Mouse (Mus musculus): ENCODE results near the gene Fam189a2. TPM values are rescaled to one million over a fixed set of nuclear protein-coding genes. Genes with fewer than 3 reads are reported as not detected.

The Fam189a2 gene
- polyA plus RNA-seq, 1 experiment from 2014 or later: 0.19 TPM

- no peaks in the 10 kb centered on the region for H3K36me3 ChIP-seq (ENCODE audit: control insufficient read depth, insufficient read depth, low read length)
- H3K9me3 ChIP-seq (ENCODE audit: control insufficient read depth, low read length): no peaks in the 10 kb centered on the region
- DNase-seq (ENCODE audit: low spot score) (no peak), ATAC-seq (replicated peaks; ENCODE audit: low FRiP score) (no peak)
- no peak overlapping the region for H3K4me3 ChIP-seq (ENCODE audit: low read depth, low read length)
- no peak overlapping the region for H3K4me2 ChIP-seq
- H3K27ac ChIP-seq (ENCODE audit: low read depth, low read length): no peak overlapping the region
- H3K9ac ChIP-seq (ENCODE audit: low read depth, low read length): no peak overlapping the region
- no peaks in the 10 kb centered on the region for H3K27me3 ChIP-seq (replicated peaks; ENCODE audit: control insufficient read depth, insufficient read depth, low read length)
- 69% methylated on average over 16 of the region's 16 CpGs for WGBS
- H3K4me1 ChIP-seq (replicated peaks; ENCODE audit: control insufficient read depth, insufficient read depth, low read length): no peaks in the 10 kb centered on the region
Measured at GRCm38 (mm10) chr19:23972881-23973649, 57.8 kb downstream of the Fam189a2 start.

DNA sequence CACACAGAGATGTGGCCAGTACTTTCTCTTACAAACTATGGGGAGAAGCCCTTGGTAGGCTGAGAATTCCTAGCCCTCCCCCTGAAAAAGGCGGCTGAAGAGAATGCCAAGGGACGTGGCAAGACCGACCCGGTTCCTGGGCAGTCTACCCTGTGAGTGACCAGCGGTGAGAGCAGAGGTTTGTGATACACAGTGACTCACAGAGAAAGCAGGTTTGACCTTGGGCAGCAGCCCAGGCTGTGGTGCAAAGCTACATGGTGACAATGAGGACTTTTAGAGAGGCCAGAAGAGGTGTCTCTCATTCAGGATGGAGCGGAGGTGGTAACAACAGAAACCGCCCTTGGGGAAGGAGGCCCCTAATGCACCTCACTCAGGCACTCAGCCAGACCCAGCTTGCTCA is 59.4 kb downstream of the Fam189a2 start:
- H3K4me1 ChIP-seq (replicated peaks; ENCODE audit: control insufficient read depth, insufficient read depth, low read length): no peaks in the 10 kb centered on the region
- no peak overlapping the region for H3K4me3 ChIP-seq (ENCODE audit: low read depth, low read length)
- no peak overlapping the region for H3K4me2 ChIP-seq
- no peak overlapping the region for H3K9ac ChIP-seq (ENCODE audit: low read depth, low read length)
- DNase-seq (ENCODE audit: low spot score) (no peak), ATAC-seq (replicated peaks; ENCODE audit: low FRiP score) (no peak)
- no peaks in the 10 kb centered on the region for H3K27me3 ChIP-seq (replicated peaks; ENCODE audit: control insufficient read depth, insufficient read depth, low read length)
- H3K36me3 ChIP-seq (ENCODE audit: control insufficient read depth, insufficient read depth, low read length): no peaks in the 10 kb centered on the region
- no peak overlapping the region for H3K27ac ChIP-seq (ENCODE audit: low read depth, low read length)
- no peaks in the 10 kb centered on the region for H3K9me3 ChIP-seq (ENCODE audit: control insufficient read depth, low read length)
- 89% methylated on average over 7 of the region's 7 CpGs for WGBS

DNA sequence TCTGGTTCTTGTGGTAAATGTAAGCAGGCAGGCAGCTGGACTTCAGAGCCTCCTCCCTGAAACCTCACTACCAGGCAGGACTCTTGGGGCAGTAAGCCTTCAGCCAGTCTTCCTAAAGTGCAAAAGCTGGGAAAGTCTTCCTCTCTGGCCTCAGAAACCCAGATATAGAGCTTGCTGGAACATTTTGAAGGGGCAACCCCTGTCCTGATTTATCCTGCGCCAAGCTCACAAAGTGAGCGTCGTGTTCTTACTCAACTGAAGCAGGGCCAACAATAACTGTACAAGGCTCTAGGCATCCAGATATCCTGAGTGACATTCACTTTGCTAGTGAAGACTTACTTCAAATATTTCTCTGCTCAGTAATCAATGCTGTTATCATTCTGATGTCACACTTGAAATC is 60.4 kb downstream of the Fam189a2 start:
- DNase-seq (ENCODE audit: low spot score) (no peak), ATAC-seq (replicated peaks; ENCODE audit: low FRiP score) (no peak)
- Histone ChIP-seq H3K36me3 (ENCODE audit: control insufficient read depth, insufficient read depth, low read length) (no peaks in the 10 kb centered on the region), H3K4me3 (ENCODE audit: low read depth, low read length) (no peak overlapping the region), H3K4me1 (replicated peaks; ENCODE audit: control insufficient read depth, insufficient read depth, low read length) (no peaks in the 10 kb centered on the region), H3K9ac (ENCODE audit: low read depth, low read length) (no peak overlapping the region), H3K9me3 (ENCODE audit: control insufficient read depth, low read length) (no peaks in the 10 kb centered on the region), H3K4me2 (no peak overlapping the region), H3K27me3 (replicated peaks; ENCODE audit: control insufficient read depth, insufficient read depth, low read length) (no peaks in the 10 kb centered on the region), H3K27ac (ENCODE audit: low read depth, low read length) (no peak overlapping the region)
- WGBS: 90% methylated on average over 3 of the region's 3 CpGs

- Histone ChIP-seq H3K4me1 (replicated peaks; ENCODE audit: control insufficient read depth, insufficient read depth, low read length) (no peaks in the 10 kb centered on the region), H3K27ac (ENCODE audit: low read depth, low read length) (no peak overlapping the region), H3K4me2 (no peak overlapping the region)
Measured at GRCm38 (mm10) chr19:23968862-23969225, 62.0 kb downstream of the Fam189a2 start.

GRCm38 (mm10) chr19:23968125-23968861 is 62.5 kb downstream of the Fam189a2 start:
- H3K9me3 ChIP-seq (ENCODE audit: control insufficient read depth, low read length): no peaks in the 10 kb centered on the region
- H3K27ac ChIP-seq (ENCODE audit: low read depth, low read length): no peak overlapping the region
- no peaks in the 10 kb centered on the region for H3K36me3 ChIP-seq (ENCODE audit: control insufficient read depth, insufficient read depth, low read length)
- no peak for DNase-seq (ENCODE audit: low spot score)
- no peaks in the 10 kb centered on the region for H3K4me1 ChIP-seq (replicated peaks; ENCODE audit: control insufficient read depth, insufficient read depth, low read length)
- 73% methylated on average over 5 of the region's 5 CpGs for WGBS
- no peak overlapping the region for H3K9ac ChIP-seq (ENCODE audit: low read depth, low read length)
- no peak for ATAC-seq (replicated peaks; ENCODE audit: low FRiP score)
- no peaks in the 10 kb centered on the region for H3K27me3 ChIP-seq (replicated peaks; ENCODE audit: control insufficient read depth, insufficient read depth, low read length)
- H3K4me2 ChIP-seq: no peak overlapping the region
- H3K4me3 ChIP-seq (ENCODE audit: low read depth, low read length): no peak overlapping the region

More at GRCm38 (mm10) chr19:23968862-23969225, 62.0 kb downstream of the Fam189a2 start:
- WGBS: 64% methylated on average over 2 of the region's 2 CpGs
- no peaks in the 10 kb centered on the region for H3K36me3 ChIP-seq (ENCODE audit: control insufficient read depth, insufficient read depth, low read length)
- no peak overlapping the region for H3K9ac ChIP-seq (ENCODE audit: low read depth, low read length)
- ATAC-seq (replicated peaks; ENCODE audit: low FRiP score) (no peak), DNase-seq (ENCODE audit: low spot score) (no peak)
- H3K27me3 ChIP-seq (replicated peaks; ENCODE audit: control insufficient read depth, insufficient read depth, low read length): no peaks in the 10 kb centered on the region
- H3K4me3 ChIP-seq (ENCODE audit: low read depth, low read length): no peak overlapping the region
- no peaks in the 10 kb centered on the region for H3K9me3 ChIP-seq (ENCODE audit: control insufficient read depth, low read length)

DNA sequence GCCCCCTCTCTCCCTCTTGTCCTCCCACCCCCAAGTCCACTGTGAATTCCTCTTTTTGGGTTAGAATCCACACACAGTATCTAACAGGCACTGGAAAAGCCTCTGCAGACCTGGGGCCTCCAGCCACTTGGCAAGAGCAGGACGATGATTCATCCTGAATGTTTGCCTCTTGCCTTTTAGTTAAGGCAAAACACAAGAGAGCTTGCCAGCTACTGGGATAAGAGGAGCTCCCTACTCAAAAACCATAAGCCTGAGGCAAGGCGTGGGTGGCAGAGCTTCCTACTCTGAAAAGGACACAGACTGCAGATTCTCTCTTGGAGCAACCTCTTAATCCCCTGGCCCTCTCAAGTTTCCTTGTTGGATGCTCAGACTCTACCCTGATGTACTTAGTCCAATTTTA is 63.7 kb downstream of the Fam189a2 start:
- Histone ChIP-seq H3K9me3 (ENCODE audit: control insufficient read depth, low read length) (no peaks in the 10 kb centered on the region), H3K4me3 (ENCODE audit: low read depth, low read length) (no peak overlapping the region), H3K27me3 (replicated peaks; ENCODE audit: control insufficient read depth, insufficient read depth, low read length) (no peaks in the 10 kb centered on the region), H3K9ac (ENCODE audit: low read depth, low read length) (no peak overlapping the region), H3K27ac (ENCODE audit: low read depth, low read length) (no peak overlapping the region), H3K4me1 (replicated peaks; ENCODE audit: control insufficient read depth, insufficient read depth, low read length) (no peaks in the 10 kb centered on the region), H3K36me3 (ENCODE audit: control insufficient read depth, insufficient read depth, low read length) (no peaks in the 10 kb centered on the region), H3K4me2 (no peak overlapping the region)
- ATAC-seq (replicated peaks; ENCODE audit: low FRiP score) (no peak), DNase-seq (ENCODE audit: low spot score) (no peak)
- WGBS: 55% methylated on average over 2 of the region's 2 CpGs

GRCm38 (mm10) chr19:23966376-23966775 is 64.4 kb downstream of the Fam189a2 start:
- Histone ChIP-seq H3K4me1 (replicated peaks; ENCODE audit: control insufficient read depth, insufficient read depth, low read length) (no peaks in the 10 kb centered on the region), H3K27ac (ENCODE audit: low read depth, low read length) (no peak overlapping the region), H3K27me3 (replicated peaks; ENCODE audit: control insufficient read depth, insufficient read depth, low read length) (no peaks in the 10 kb centered on the region), H3K9me3 (ENCODE audit: control insufficient read depth, low read length) (no peaks in the 10 kb centered on the region), H3K4me2 (no peak overlapping the region), H3K36me3 (ENCODE audit: control insufficient read depth, insufficient read depth, low read length) (no peaks in the 10 kb centered on the region), H3K4me3 (ENCODE audit: low read depth, low read length) (no peak overlapping the region), H3K9ac (ENCODE audit: low read depth, low read length) (no peak overlapping the region)
- DNase-seq (ENCODE audit: low spot score) (no peak), ATAC-seq (replicated peaks; ENCODE audit: low FRiP score) (no peak)
- 87% methylated on average over 9 of the region's 9 CpGs for WGBS

DNA sequence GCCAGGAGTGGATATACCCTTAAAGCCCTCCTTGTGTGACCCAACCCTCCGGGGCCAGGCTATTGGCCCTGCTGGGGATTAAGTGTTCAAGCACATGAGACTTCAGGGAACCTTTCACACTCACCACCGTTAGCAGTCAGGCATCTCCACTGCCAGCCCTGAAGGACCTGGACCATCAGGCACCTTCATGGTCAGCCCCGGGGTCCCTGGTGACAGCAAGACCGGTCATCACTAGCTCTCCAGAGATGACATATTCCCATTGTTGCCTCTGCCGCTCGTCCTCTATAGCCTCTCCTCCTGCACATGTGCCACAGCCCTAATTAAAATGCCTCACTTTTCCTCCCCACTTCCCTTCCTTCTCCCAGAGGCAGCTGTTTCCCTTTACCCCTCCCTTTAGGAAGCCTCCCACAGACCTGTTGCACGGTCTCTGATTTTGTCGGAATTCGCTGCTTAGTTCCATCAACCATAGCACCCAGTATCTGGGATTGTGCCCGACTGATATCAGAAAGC is 66.4 kb downstream of the Fam189a2 start:
- H3K4me3 ChIP-seq (ENCODE audit: low read depth, low read length): no peak overlapping the region
- no peaks in the 10 kb centered on the region for H3K27me3 ChIP-seq (replicated peaks; ENCODE audit: control insufficient read depth, insufficient read depth, low read length)
- H3K9me3 ChIP-seq (ENCODE audit: control insufficient read depth, low read length): no peaks in the 10 kb centered on the region
- H3K36me3 ChIP-seq (ENCODE audit: control insufficient read depth, insufficient read depth, low read length): no peaks in the 10 kb centered on the region
- H3K4me1 ChIP-seq (replicated peaks; ENCODE audit: control insufficient read depth, insufficient read depth, low read length): no peaks in the 10 kb centered on the region
- WGBS: 69% methylated on average over 10 of the region's 10 CpGs
- H3K9ac ChIP-seq (ENCODE audit: low read depth, low read length): no peak overlapping the region
- H3K27ac ChIP-seq (ENCODE audit: low read depth, low read length): no peak overlapping the region
- no peak for ATAC-seq (replicated peaks; ENCODE audit: low FRiP score)
- no peak for DNase-seq (ENCODE audit: low spot score)
- H3K4me2 ChIP-seq: no peak overlapping the region

Data from liver, embryonic 11.5 days (tissue).